Mouse (Mus musculus): ENCODE results near the gene Vps9d1. TPM values are rescaled to one million over a fixed set of nuclear protein-coding genes. Genes with fewer than 3 reads are reported as not detected.
A peak's percentile ranks its signal among the peaks of the same experiment; 100 is the strongest.

The Vps9d1 gene
- polyA plus RNA-seq, 1 experiment from 2014 or later, result 29.7 TPM

- H3K27ac ChIP-seq (ENCODE audit: low read length), result peak within 1 kb of the TSS; percentile 85
- 2% methylated on average over 59 of the region's 59 CpGs for WGBS
- peak within 1 kb of the TSS; percentile 88 for H3K9ac ChIP-seq (replicated peaks; ENCODE audit: low read depth, low read length)
- H3K4me2 ChIP-seq (replicated peaks; ENCODE audit: low read depth, low read length), result peak within 1 kb of the TSS; percentile 91
- H3K36me3 ChIP-seq (ENCODE audit: control insufficient read depth, insufficient read depth, low read length), result peaks cover 24% of the 10 kb centered on the region
- peak within 1 kb of the TSS; percentile 90 for H3K4me3 ChIP-seq (ENCODE audit: low read depth, low read length)
- ATAC-seq (ENCODE audit: insufficient number of reproducible peaks, insufficient read depth, low FRiP score, low read depth), result peak; percentile 91
- H3K9me3 ChIP-seq (ENCODE audit: control insufficient read depth, low read depth, low read length), result no peaks in the 10 kb centered on the region
- peaks cover 9% of the 10 kb centered on the region for H3K4me1 ChIP-seq (ENCODE audit: control insufficient read depth, insufficient read depth, low read length)
- no peaks in the 10 kb centered on the region for H3K27me3 ChIP-seq (ENCODE audit: control insufficient read depth, insufficient read depth, low read length)
These were observed 29.6 kb downstream of the Vps9d1 start, which contains the start of gene Cdk10 for GRCm38 (mm10) chr8:123224278-123225266. Gene Cdk10, plus strand, starts transcription at chr8:123224842.

GRCm38 (mm10) chr8:123220917-123221316 is 33.2 kb downstream of the Vps9d1 start:
- no peaks in the 10 kb centered on the region for H3K9me3 ChIP-seq (ENCODE audit: control insufficient read depth, low read depth, low read length)
- no peaks in the 10 kb centered on the region for H3K27me3 ChIP-seq (ENCODE audit: control insufficient read depth, insufficient read depth, low read length)
- H3K4me2 ChIP-seq (replicated peaks; ENCODE audit: low read depth, low read length), result no peak overlapping the region
- peaks cover 9% of the 10 kb centered on the region for H3K4me1 ChIP-seq (ENCODE audit: control insufficient read depth, insufficient read depth, low read length)
- H3K9ac ChIP-seq (replicated peaks; ENCODE audit: low read depth, low read length), result no peak overlapping the region
- no peak for ATAC-seq (ENCODE audit: insufficient number of reproducible peaks, insufficient read depth, low FRiP score, low read depth)
- H3K36me3 ChIP-seq (ENCODE audit: control insufficient read depth, insufficient read depth, low read length), result no peaks in the 10 kb centered on the region
- H3K4me3 ChIP-seq (ENCODE audit: low read depth, low read length), result no peak overlapping the region
- H3K27ac ChIP-seq (ENCODE audit: low read length), result no peak overlapping the region
- 71% methylated on average over 1 of the region's 1 CpGs for WGBS

- ATAC-seq (ENCODE audit: insufficient number of reproducible peaks, insufficient read depth, low FRiP score, low read depth), result no peak
- Histone ChIP-seq H3K27ac (ENCODE audit: low read length) (no peak overlapping the region), H3K27me3 (ENCODE audit: control insufficient read depth, insufficient read depth, low read length) (no peaks in the 10 kb centered on the region), H3K4me3 (ENCODE audit: low read depth, low read length) (no peak overlapping the region), H3K9me3 (ENCODE audit: control insufficient read depth, low read depth, low read length) (no peaks in the 10 kb centered on the region), H3K9ac (replicated peaks; ENCODE audit: low read depth, low read length) (no peak overlapping the region), H3K4me1 (ENCODE audit: control insufficient read depth, insufficient read depth, low read length) (peaks cover 10% of the 10 kb centered on the region), H3K36me3 (ENCODE audit: control insufficient read depth, insufficient read depth, low read length) (no peaks in the 10 kb centered on the region), H3K4me2 (replicated peaks; ENCODE audit: low read depth, low read length) (no peak overlapping the region)
- 81% methylated on average over 3 of the region's 3 CpGs for WGBS
These were observed 38.7 kb downstream of the Vps9d1 start for GRCm38 (mm10) chr8:123215430-123215829.

GRCm38 (mm10) chr8:123213118-123213772 is 40.9 kb downstream of the Vps9d1 start:
- no peak; the same call in 1 of the 2 replicates for ATAC-seq (ENCODE audit: insufficient number of reproducible peaks, insufficient read depth, low FRiP score, low read depth)
- Histone ChIP-seq H3K4me1 (ENCODE audit: control insufficient read depth, insufficient read depth, low read length) (peaks cover 10% of the 10 kb centered on the region), H3K9ac (replicated peaks; ENCODE audit: low read depth, low read length) (peak overlapping the region; percentile 22), H3K4me3 (ENCODE audit: low read depth, low read length) (peak overlapping the region; percentile 96), H3K27me3 (ENCODE audit: control insufficient read depth, insufficient read depth, low read length) (no peaks in the 10 kb centered on the region), H3K4me2 (replicated peaks; ENCODE audit: low read depth, low read length) (peak overlapping the region; percentile 57), H3K27ac (ENCODE audit: low read length) (no peak overlapping the region), H3K9me3 (ENCODE audit: control insufficient read depth, low read depth, low read length) (no peaks in the 10 kb centered on the region), H3K36me3 (ENCODE audit: control insufficient read depth, insufficient read depth, low read length) (peaks cover 8% of the 10 kb centered on the region)
- 14% methylated on average over 22 of the region's 22 CpGs for WGBS

- H3K9ac ChIP-seq (replicated peaks; ENCODE audit: low read depth, low read length), result peak within 1 kb of the TSS; percentile 95
- under 1% methylated on average over 71 of the region's 76 CpGs for WGBS
- H3K27me3 ChIP-seq (ENCODE audit: control insufficient read depth, insufficient read depth, low read length), result no peaks in the 10 kb centered on the region
- peak within 1 kb of the TSS; percentile 96 for H3K4me3 ChIP-seq (ENCODE audit: low read depth, low read length)
- peaks cover 16% of the 10 kb centered on the region for H3K36me3 ChIP-seq (ENCODE audit: control insufficient read depth, insufficient read depth, low read length)
- no peaks in the 10 kb centered on the region for H3K9me3 ChIP-seq (ENCODE audit: control insufficient read depth, low read depth, low read length)
- H3K27ac ChIP-seq (ENCODE audit: low read length), result peak within 1 kb of the TSS; percentile 39; the same call in 1 of the 2 replicates
- peaks cover 10% of the 10 kb centered on the region for H3K4me1 ChIP-seq (ENCODE audit: control insufficient read depth, insufficient read depth, low read length)
- peak; percentile 95 for ATAC-seq (ENCODE audit: insufficient number of reproducible peaks, insufficient read depth, low FRiP score, low read depth)
- peak within 1 kb of the TSS; percentile 89 for H3K4me2 ChIP-seq (replicated peaks; ENCODE audit: low read depth, low read length)
These were observed 41.6 kb downstream of the Vps9d1 start, which contains the start of the genes Chmp1a and Spata33 for GRCm38 (mm10) chr8:123212321-123213117. Gene Chmp1a, minus strand, starts transcription at chr8:123212763. Gene Spata33, plus strand, starts transcription at chr8:123212832.

GRCm38 (mm10) chr8:123211876-123212275 is 42.3 kb downstream of the Vps9d1 start:
- WGBS, result 41% methylated on average over 10 of the region's 10 CpGs
- Histone ChIP-seq H3K4me1 (ENCODE audit: control insufficient read depth, insufficient read depth, low read length) (peaks cover 10% of the 10 kb centered on the region), H3K9ac (replicated peaks; ENCODE audit: low read depth, low read length) (peak overlapping the region; percentile 95), H3K27me3 (ENCODE audit: control insufficient read depth, insufficient read depth, low read length) (no peaks in the 10 kb centered on the region), H3K9me3 (ENCODE audit: control insufficient read depth, low read depth, low read length) (no peaks in the 10 kb centered on the region), H3K27ac (ENCODE audit: low read length) (peak overlapping the region; percentile 39; the same call in 1 of the 2 replicates), H3K4me3 (ENCODE audit: low read depth, low read length) (peak overlapping the region; percentile 96), H3K4me2 (replicated peaks; ENCODE audit: low read depth, low read length) (peak overlapping the region; percentile 89), H3K36me3 (ENCODE audit: control insufficient read depth, insufficient read depth, low read length) (peaks cover 20% of the 10 kb centered on the region)
- ATAC-seq (ENCODE audit: insufficient number of reproducible peaks, insufficient read depth, low FRiP score, low read depth), result no peak

- WGBS, result 79% methylated on average over 3 of the region's 3 CpGs
- no peaks in the 10 kb centered on the region for H3K4me1 ChIP-seq (ENCODE audit: control insufficient read depth, insufficient read depth, low read length)
- no peak overlapping the region for H3K27ac ChIP-seq (ENCODE audit: low read length)
- no peak for ATAC-seq (ENCODE audit: insufficient number of reproducible peaks, insufficient read depth, low FRiP score, low read depth)
- no peak overlapping the region for H3K9ac ChIP-seq (replicated peaks; ENCODE audit: low read depth, low read length)
- no peak overlapping the region for H3K4me3 ChIP-seq (ENCODE audit: low read depth, low read length)
- no peaks in the 10 kb centered on the region for H3K27me3 ChIP-seq (ENCODE audit: control insufficient read depth, insufficient read depth, low read length)
- H3K36me3 ChIP-seq (ENCODE audit: control insufficient read depth, insufficient read depth, low read length), result peaks cover 24% of the 10 kb centered on the region
- no peak overlapping the region for H3K4me2 ChIP-seq (replicated peaks; ENCODE audit: low read depth, low read length)
- H3K9me3 ChIP-seq (ENCODE audit: control insufficient read depth, low read depth, low read length), result no peaks in the 10 kb centered on the region
These were observed 50.6 kb downstream of the Vps9d1 start for GRCm38 (mm10) chr8:123203571-123203970.

GRCm38 (mm10) chr8:123202288-123202687 is 51.9 kb downstream of the Vps9d1 start:
- H3K36me3 ChIP-seq (ENCODE audit: control insufficient read depth, insufficient read depth, low read length), result peaks cover 12% of the 10 kb centered on the region
- no peak overlapping the region for H3K27ac ChIP-seq (ENCODE audit: low read length)
- H3K27me3 ChIP-seq (ENCODE audit: control insufficient read depth, insufficient read depth, low read length), result no peaks in the 10 kb centered on the region
- no peak for ATAC-seq (ENCODE audit: insufficient number of reproducible peaks, insufficient read depth, low FRiP score, low read depth)
- H3K9ac ChIP-seq (replicated peaks; ENCODE audit: low read depth, low read length), result no peak overlapping the region
- H3K9me3 ChIP-seq (ENCODE audit: control insufficient read depth, low read depth, low read length), result no peaks in the 10 kb centered on the region
- no peak overlapping the region for H3K4me2 ChIP-seq (replicated peaks; ENCODE audit: low read depth, low read length)
- no peak overlapping the region for H3K4me3 ChIP-seq (ENCODE audit: low read depth, low read length)
- no peaks in the 10 kb centered on the region for H3K4me1 ChIP-seq (ENCODE audit: control insufficient read depth, insufficient read depth, low read length)
- 24% methylated on average over 5 of the region's 5 CpGs for WGBS
